Mouse (Mus musculus): Measurements from ENCODE around the gene Aak1. TPM values are rescaled to one million over a fixed set of nuclear protein-coding genes. Genes with fewer than 3 reads are reported as not detected.

Aak1 gene
- polyA plus RNA-seq, 1 experiment = 11.5 TPM

DNA sequence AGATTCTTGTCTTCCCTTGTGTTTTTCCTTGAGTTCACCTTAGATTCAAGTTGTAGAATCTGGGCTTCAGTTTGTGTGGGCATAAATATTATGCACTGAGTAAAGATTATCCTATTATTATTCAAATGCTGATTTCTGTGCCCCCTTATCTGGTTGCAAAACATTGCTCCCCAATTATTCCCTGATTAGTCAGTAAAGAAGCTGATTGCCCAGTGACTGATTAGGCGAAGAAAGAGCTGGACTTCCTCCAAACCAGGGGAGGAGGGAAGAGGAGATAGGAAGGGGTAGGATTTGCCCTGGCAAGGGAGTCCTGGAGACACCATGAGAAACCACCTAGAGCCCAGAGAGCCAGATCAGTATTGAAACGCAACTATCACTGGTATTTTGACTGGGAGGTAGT, 154.8 kb downstream of the Aak1 start:
- Histone ChIP-seq H3K4me2 (ENCODE audit: low read depth) (no peak overlapping the region), H3K4me3 (no peak overlapping the region), H3K79me2 (ENCODE audit: control insufficient read depth, insufficient read depth) (no peaks in the 10 kb centered on the region), H3K36me3 (ENCODE audit: control insufficient read depth, insufficient read depth) (no peaks in the 10 kb centered on the region), H3ac (ENCODE audit: control insufficient read depth, insufficient read length) (no peak overlapping the region), H3K27me3 (ENCODE audit: control insufficient read depth, insufficient read depth, insufficient read length) (no peaks in the 10 kb centered on the region)
- TF ChIP-seq USF1 (IDR thresholded peaks at IDR 0.05; ENCODE audit: low read depth) (no peak), POLR2AphosphoS2 (IDR thresholded peaks at IDR 0.05; ENCODE audit: insufficient read length, low read depth) (no peak)

DNA sequence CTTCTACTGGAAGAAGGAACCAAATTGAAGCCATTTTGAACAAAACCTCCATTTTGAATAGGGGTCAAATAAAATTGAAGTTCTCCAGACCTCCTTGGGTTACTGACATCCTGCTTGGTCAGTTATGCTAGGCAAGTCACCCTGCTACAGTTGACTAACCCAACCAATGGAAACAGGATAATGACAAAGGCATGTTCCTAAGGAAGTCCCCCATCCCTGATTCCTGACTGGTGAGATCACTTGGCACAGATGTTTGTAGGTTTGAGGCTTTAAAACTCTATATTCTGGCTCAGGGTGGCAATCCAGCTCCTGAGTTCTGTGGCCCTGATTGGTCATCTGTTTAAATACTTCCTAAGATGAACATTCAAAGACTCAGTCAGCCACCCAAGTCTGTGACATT, 156.3 kb downstream of the Aak1 start:
- H3K79me2 ChIP-seq (ENCODE audit: control insufficient read depth, insufficient read depth) = peaks cover 4% of the 10 kb centered on the region
- H3ac ChIP-seq (ENCODE audit: control insufficient read depth, insufficient read length) = no peak overlapping the region
- TF ChIP-seq E2F4 (IDR thresholded peaks at IDR 0.05; ENCODE audit: insufficient read depth) (no peak), REST (IDR thresholded peaks at IDR 0.05; ENCODE audit: insufficient read depth, insufficient read length) (no peak), TCF3 (IDR thresholded peaks at IDR 0.05; ENCODE audit: insufficient read length, low read depth) (no peak), MYOD1 (IDR thresholded peaks at IDR 0.05; ENCODE audit: control insufficient read depth in 1 of 3, insufficient read length in 2 of 3, low read depth in 2 of 3) (no peak)
- H3K4me3 ChIP-seq = no peak overlapping the region
- no peaks in the 10 kb centered on the region for H3K36me3 ChIP-seq (ENCODE audit: control insufficient read depth, insufficient read depth)
- peak overlapping the region; percentile 21 for H3K4me2 ChIP-seq (ENCODE audit: low read depth)
- no peaks in the 10 kb centered on the region for H3K27me3 ChIP-seq (ENCODE audit: control insufficient read depth, insufficient read depth, insufficient read length)

GRCm38 (mm10) chr6:87008887-87009286, 159.6 kb downstream of the Aak1 start, which contains the start of gene Nfu1:
Gene Nfu1 (plus strand): TSS chr6:87009236.
- H3K4me3 ChIP-seq = peak within 1 kb of the TSS; percentile 71
- H3K79me2 ChIP-seq (ENCODE audit: control insufficient read depth, insufficient read depth) = peaks cover 17% of the 10 kb centered on the region
- peaks cover 13% of the 10 kb centered on the region for H3K36me3 ChIP-seq (ENCODE audit: control insufficient read depth, insufficient read depth)
- peak within 1 kb of the TSS; percentile 27 for H3ac ChIP-seq (ENCODE audit: control insufficient read depth, insufficient read length)
- TF ChIP-seq TCF12 (IDR thresholded peaks at IDR 0.05; ENCODE audit: insufficient read depth, poor library complexity, severe bottlenecking) = no peak
- TF ChIP-seq POLR2A (IDR thresholded peaks at IDR 0.05; ENCODE audit: insufficient read length, low read depth) = no peak
- TF ChIP-seq POLR2AphosphoS2 (IDR thresholded peaks at IDR 0.05; ENCODE audit: insufficient read length, low read depth) = no peak
- TF ChIP-seq MYOG (IDR thresholded peaks at IDR 0.05; ENCODE audit: control insufficient read depth in 1 of 3, insufficient read depth in 1 of 3, insufficient read length in 2 of 3, low read depth in 2 of 3) = no peak
- TF ChIP-seq CEBPB (IDR thresholded peaks at IDR 0.05; ENCODE audit: insufficient read depth, poor library complexity, severe bottlenecking) = no peak
- no peak for TF ChIP-seq MYOD1 (IDR thresholded peaks at IDR 0.05; ENCODE audit: control insufficient read depth in 1 of 3, insufficient read length in 2 of 3, low read depth in 2 of 3)
- TF ChIP-seq USF1 (IDR thresholded peaks at IDR 0.05; ENCODE audit: low read depth) = no peak
- H3K27me3 ChIP-seq (ENCODE audit: control insufficient read depth, insufficient read depth, insufficient read length) = no peaks in the 10 kb centered on the region
- peak within 1 kb of the TSS; percentile 94 for H3K4me2 ChIP-seq (ENCODE audit: low read depth)

DNA sequence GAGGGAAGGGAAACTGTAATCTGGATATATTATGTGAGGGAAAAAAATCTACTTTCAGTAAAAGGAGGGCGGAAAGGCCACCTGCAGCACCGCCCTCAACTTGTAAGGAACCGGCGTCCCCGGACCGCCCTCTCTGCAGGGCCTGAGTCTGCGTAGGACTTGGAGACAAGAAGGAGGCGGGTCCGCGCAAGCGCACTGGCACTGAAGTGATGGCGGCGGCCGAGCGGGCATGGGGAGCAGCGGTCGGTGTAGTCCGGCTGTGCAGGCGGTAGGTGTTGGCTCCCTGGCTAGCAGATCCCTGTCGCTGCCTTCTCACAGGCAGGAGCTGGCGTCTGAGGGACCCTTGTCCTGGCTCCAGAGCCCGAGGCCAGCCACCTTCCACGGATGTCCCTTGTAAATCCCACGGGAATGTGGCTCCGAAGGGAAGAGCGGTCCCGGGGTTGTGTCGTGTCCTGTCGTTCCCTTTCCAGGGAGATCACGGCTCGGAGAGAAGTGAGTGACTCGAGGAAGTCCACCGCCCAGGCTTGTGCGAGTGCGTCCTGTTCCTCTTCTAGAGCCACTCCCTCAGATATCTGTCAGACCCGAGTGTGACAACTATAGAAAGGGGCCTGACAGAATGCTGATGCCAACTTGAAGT, 160.5 kb downstream of the Aak1 start:
- peaks cover 17% of the 10 kb centered on the region for H3K79me2 ChIP-seq (ENCODE audit: control insufficient read depth, insufficient read depth)
- TF ChIP-seq REST (IDR thresholded peaks at IDR 0.05; ENCODE audit: insufficient read depth, insufficient read length) (peak; percentile 32), E2F4 (IDR thresholded peaks at IDR 0.05; ENCODE audit: insufficient read depth) (no peak), MYOD1 (IDR thresholded peaks at IDR 0.05; ENCODE audit: control insufficient read depth in 1 of 3, insufficient read length in 2 of 3, low read depth in 2 of 3) (no peak), TCF3 (IDR thresholded peaks at IDR 0.05; ENCODE audit: insufficient read length, low read depth) (no peak), POLR2A (IDR thresholded peaks at IDR 0.05; ENCODE audit: insufficient read length, low read depth) (peak; percentile 100), MAX (IDR thresholded peaks at IDR 0.05; ENCODE audit: low read depth) (no peak), TCF12 (IDR thresholded peaks at IDR 0.05; ENCODE audit: insufficient read depth, poor library complexity, severe bottlenecking) (no peak), POLR2AphosphoS2 (IDR thresholded peaks at IDR 0.05; ENCODE audit: insufficient read length, low read depth) (peak; percentile 99), MYOG (IDR thresholded peaks at IDR 0.05; ENCODE audit: control insufficient read depth in 1 of 3, insufficient read depth in 1 of 3, insufficient read length in 2 of 3, low read depth in 2 of 3) (peak in 1 of 3 experiments; percentile 20), USF1 (IDR thresholded peaks at IDR 0.05; ENCODE audit: low read depth) (no peak), CEBPB (IDR thresholded peaks at IDR 0.05; ENCODE audit: insufficient read depth, poor library complexity, severe bottlenecking) (0 out of 2 replicates have a peak, but pooled peaks have one; percentile 46)
- H3K4me2 ChIP-seq (ENCODE audit: low read depth) = peak overlapping the region; percentile 94
- peaks cover 17% of the 10 kb centered on the region for H3K36me3 ChIP-seq (ENCODE audit: control insufficient read depth, insufficient read depth)
- H3K27me3 ChIP-seq (ENCODE audit: control insufficient read depth, insufficient read depth, insufficient read length) = no peaks in the 10 kb centered on the region
- peak overlapping the region; percentile 27 for H3ac ChIP-seq (ENCODE audit: control insufficient read depth, insufficient read length)
- H3K4me3 ChIP-seq = peak overlapping the region; percentile 71

GRCm38 (mm10) chr6:87016916-87017315, 167.6 kb downstream of the Aak1 start:
- H3K4me3 ChIP-seq = no peak overlapping the region
- H3K4me2 ChIP-seq (ENCODE audit: low read depth) = no peak overlapping the region
- peaks cover 65% of the 10 kb centered on the region for H3K36me3 ChIP-seq (ENCODE audit: control insufficient read depth, insufficient read depth)
- H3K27me3 ChIP-seq (ENCODE audit: control insufficient read depth, insufficient read depth, insufficient read length) = no peaks in the 10 kb centered on the region
- TF ChIP-seq POLR2A (IDR thresholded peaks at IDR 0.05; ENCODE audit: insufficient read length, low read depth) = no peak
- no peaks in the 10 kb centered on the region for H3K79me2 ChIP-seq (ENCODE audit: control insufficient read depth, insufficient read depth)
- H3ac ChIP-seq (ENCODE audit: control insufficient read depth, insufficient read length) = no peak overlapping the region

DNA sequence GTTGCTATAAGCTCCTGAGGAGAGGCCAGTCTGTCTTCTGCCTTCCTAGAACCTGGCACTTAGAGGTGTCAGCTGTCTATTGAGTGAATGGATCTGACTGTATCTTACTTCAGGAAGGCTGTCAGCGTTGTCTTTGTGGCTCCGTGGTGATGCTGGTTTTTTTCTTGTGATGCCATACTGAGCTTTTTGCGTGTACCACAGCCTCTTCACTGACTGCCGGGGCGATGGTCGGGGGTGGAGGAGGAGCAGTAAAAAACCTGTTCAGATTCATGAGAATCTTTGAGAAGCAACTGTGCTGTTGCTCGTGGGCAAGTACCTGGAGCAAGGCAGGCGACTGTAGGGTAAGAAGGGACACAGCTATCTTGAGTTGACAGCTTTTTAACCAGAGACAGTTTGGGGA, 169.6 kb downstream of the Aak1 start:
- Histone ChIP-seq H3ac (ENCODE audit: control insufficient read depth, insufficient read length) (no peak overlapping the region), H3K36me3 (ENCODE audit: control insufficient read depth, insufficient read depth) (peaks cover 61% of the 10 kb centered on the region), H3K27me3 (ENCODE audit: control insufficient read depth, insufficient read depth, insufficient read length) (no peaks in the 10 kb centered on the region), H3K4me3 (no peak overlapping the region), H3K4me2 (ENCODE audit: low read depth) (no peak overlapping the region), H3K79me2 (ENCODE audit: control insufficient read depth, insufficient read depth) (no peaks in the 10 kb centered on the region)
- TF ChIP-seq TCF3 (IDR thresholded peaks at IDR 0.05; ENCODE audit: insufficient read length, low read depth) (no peak), SRF (IDR thresholded peaks at IDR 0.05; ENCODE audit: control insufficient read depth, insufficient read length, low read depth) (no peak), USF1 (IDR thresholded peaks at IDR 0.05; ENCODE audit: low read depth) (no peak), MAX (IDR thresholded peaks at IDR 0.05; ENCODE audit: low read depth) (no peak), CEBPB (IDR thresholded peaks at IDR 0.05; ENCODE audit: insufficient read depth, poor library complexity, severe bottlenecking) (no peak), POLR2A (IDR thresholded peaks at IDR 0.05; ENCODE audit: insufficient read length, low read depth) (no peak), REST (IDR thresholded peaks at IDR 0.05; ENCODE audit: insufficient read depth, insufficient read length) (no peak), MYOD1 (IDR thresholded peaks at IDR 0.05; ENCODE audit: control insufficient read depth in 1 of 3, insufficient read length in 2 of 3, low read depth in 2 of 3) (no peak), POLR2AphosphoS2 (IDR thresholded peaks at IDR 0.05; ENCODE audit: insufficient read length, low read depth) (no peak), E2F4 (IDR thresholded peaks at IDR 0.05; ENCODE audit: insufficient read depth) (no peak), TCF12 (IDR thresholded peaks at IDR 0.05; ENCODE audit: insufficient read depth, poor library complexity, severe bottlenecking) (no peak), MYOG (IDR thresholded peaks at IDR 0.05; ENCODE audit: control insufficient read depth in 1 of 3, insufficient read depth in 1 of 3, insufficient read length in 2 of 3, low read depth in 2 of 3) (no peak)
